ENCODE assay signal across 9 mouse cellular contexts in the genomic region with DNA sequence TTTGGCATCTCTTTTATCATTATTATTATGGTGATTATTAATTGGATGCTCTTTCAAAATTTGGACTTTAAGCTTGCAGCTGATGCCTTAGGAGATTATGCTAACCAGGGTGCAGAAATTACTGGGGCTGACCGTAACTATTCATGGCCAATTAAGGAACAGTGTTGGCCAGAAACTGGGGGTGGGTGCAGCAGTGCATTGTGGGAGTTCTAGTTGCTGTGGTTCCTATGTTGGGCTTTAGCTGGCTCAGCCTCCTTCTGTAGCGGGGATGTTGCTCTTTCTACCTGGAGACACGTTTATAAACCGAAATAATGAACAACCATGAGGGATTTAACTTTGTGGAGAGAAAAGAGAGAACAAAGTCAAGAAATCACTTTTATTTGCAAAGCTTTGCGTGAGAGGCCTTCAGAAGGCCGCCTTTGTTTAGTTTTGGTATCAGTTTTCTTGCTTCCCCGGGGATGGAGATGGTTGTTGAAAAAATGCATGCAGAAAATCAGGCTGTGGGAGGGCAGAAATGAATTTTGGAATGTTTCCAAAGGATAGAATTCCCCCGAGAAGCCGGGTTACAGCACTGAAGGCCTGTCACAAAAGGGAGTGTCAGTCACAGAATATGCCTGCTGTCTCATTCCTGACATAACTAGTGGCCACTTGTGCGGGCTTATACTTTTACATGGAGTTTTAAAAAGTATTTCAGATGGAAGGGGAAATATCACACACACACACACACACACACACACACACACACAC.
DNase-seq lines count a peak whose midpoint lies in the region; ATAC-seq and TF ChIP-seq lines count a peak whose summit lies in the region.
"Had no signal": no experiment of that assay in that cellular context is flagged by ENCODE, and none has a peak within 500 bp of the region (broad histone marks: within the 10 kb centered on the region; RNA-seq: fewer than 3 reads in every experiment).

No protein-coding gene starts in this region.

- no peak overlapping the region for H3K9ac ChIP-seq in forebrain, embryonic 15.5 days (replicated peaks)
- no peak overlapping the region for H3K9ac ChIP-seq in hindbrain, postnatal 0 days (replicated peaks; ENCODE audit: low read length)

- H3K4me2 ChIP-seq in forebrain, embryonic 15.5 days (replicated peaks) = no peak overlapping the region
- H3K4me2 ChIP-seq in hindbrain, postnatal 0 days (ENCODE audit: low read depth, low read length) = no peak overlapping the region

- ATAC-seq in forebrain, embryonic 15.5 days (replicated peaks) = peak; percentile 58; the same call in 1 of the 2 replicates
- peak; percentile 75 for ATAC-seq in hindbrain, postnatal 0 days
- ATAC-seq in frontal cortex, adult (ENCODE audit: low TSS enrichment) = no peak

- peak overlapping the region; percentile 69 for H3K27ac ChIP-seq in gastrocnemius, adult 2 months
- H3K27ac ChIP-seq in forebrain, embryonic 15.5 days (replicated peaks) = peak overlapping the region; percentile 16; the same call in 1 of the 2 replicates
- H3K27ac ChIP-seq in hindbrain, postnatal 0 days = peak overlapping the region; percentile 64; the same call in 1 of the 2 replicates

- TF ChIP-seq CTCF in gastrocnemius, adult 2 months (IDR thresholded peaks at IDR 0.05) = no peak
- no peak for TF ChIP-seq CTCF in hindbrain, postnatal 0 days (IDR thresholded peaks at IDR 0.05; ENCODE audit: low read depth)

- no peaks in the 10 kb centered on the region for H3K36me3 ChIP-seq in forebrain, embryonic 15.5 days
- H3K36me3 ChIP-seq in hindbrain, postnatal 0 days (ENCODE audit: insufficient read depth, low read length) = no peaks in the 10 kb centered on the region

- peak overlapping the region; percentile 21 for H3K4me3 ChIP-seq in gastrocnemius, adult 2 months
- no peak overlapping the region for H3K4me3 ChIP-seq in forebrain, embryonic 15.5 days
- H3K4me3 ChIP-seq in hindbrain, postnatal 0 days (ENCODE audit: low read length) = no peak overlapping the region

- H3K9me3 ChIP-seq in forebrain, embryonic 15.5 days = no peaks in the 10 kb centered on the region
- H3K9me3 ChIP-seq in hindbrain, postnatal 0 days (ENCODE audit: low read length) = no peaks in the 10 kb centered on the region

- 22% methylated on average over 10 of the region's 10 CpGs for WGBS in forebrain, embryonic 15.5 days
- WGBS in hindbrain, postnatal 0 days = 24% methylated on average over 10 of the region's 10 CpGs

- DNase-seq in gastrocnemius, adult 2 months = no peak
- no peak for DNase-seq in gastrocnemius, postnatal 14 days
- DNase-seq in 3T3-L1 (ENCODE audit: low read depth, low spot score) = peak; percentile 11
- DNase-seq in hindbrain, postnatal 0 days (ENCODE audit: low spot score) = peak; percentile 74
- DNase-seq in adrenal gland, postnatal 10 days = no peak
- DNase-seq in frontal cortex, postnatal 36 days (ENCODE audit: low spot score in 2 of 2) = no peak
- DNase-seq: adrenal gland, postnatal 14 days had no signal

- H3K4me1 ChIP-seq in forebrain, embryonic 15.5 days = peaks cover 20% of the 10 kb centered on the region
- H3K4me1 ChIP-seq in hindbrain, postnatal 0 days (ENCODE audit: insufficient read depth, low read length) = 0 out of 2 replicates have a peak, but pooled peaks cover 4% of the 10 kb centered on the region

- intact Hi-C loops in gastrocnemius, adult 2 months (cut with DNase I) = no loop called here
- intact Hi-C loops in gastrocnemius, postnatal 14 days (cut with DNase I; ENCODE audit: low total_unique reads) = no loop called here

- no peaks in the 10 kb centered on the region for H3K27me3 ChIP-seq in forebrain, embryonic 15.5 days
- H3K27me3 ChIP-seq in hindbrain, postnatal 0 days (ENCODE audit: insufficient read depth, low read length) = no peaks in the 10 kb centered on the region

Comparison
In these comparisons a context has a peak if more than half of its experiments do, and no peak if none do; other contexts are left out.
1. DNase-seq: peak in 3T3-L1 (single experiment) and hindbrain, postnatal 0 days (single experiment); none in gastrocnemius, adult 2 months (single experiment), gastrocnemius, postnatal 14 days (single experiment), adrenal gland, postnatal 10 days (single experiment) and frontal cortex, postnatal 36 days (0 of 2).
2. H3K27ac ChIP-seq: peak in every context shown above with its lines; median percentile 69 in gastrocnemius, adult 2 months; 64 in hindbrain, postnatal 0 days; 16 in forebrain, embryonic 15.5 days.